Mouse (Mus musculus) erythroblast, embryonic 14.5 days (primary cell): ENCODE results near the gene Ptpdc1.

Experiments
- GATA1 ChIP-seq: IDR thresholded peaks from 2 replicates; pipeline ENCODE4 v1.6.1; 2012; ENCODE audit warnings: low read length, inconsistent platforms, mixed read lengths
- TAL1 ChIP-seq: IDR thresholded peaks from 3 replicates; pipeline ENCODE4 v1.6.1; 2012; ENCODE audit warnings: low read length, inconsistent platforms, mixed read lengths

DNA sequence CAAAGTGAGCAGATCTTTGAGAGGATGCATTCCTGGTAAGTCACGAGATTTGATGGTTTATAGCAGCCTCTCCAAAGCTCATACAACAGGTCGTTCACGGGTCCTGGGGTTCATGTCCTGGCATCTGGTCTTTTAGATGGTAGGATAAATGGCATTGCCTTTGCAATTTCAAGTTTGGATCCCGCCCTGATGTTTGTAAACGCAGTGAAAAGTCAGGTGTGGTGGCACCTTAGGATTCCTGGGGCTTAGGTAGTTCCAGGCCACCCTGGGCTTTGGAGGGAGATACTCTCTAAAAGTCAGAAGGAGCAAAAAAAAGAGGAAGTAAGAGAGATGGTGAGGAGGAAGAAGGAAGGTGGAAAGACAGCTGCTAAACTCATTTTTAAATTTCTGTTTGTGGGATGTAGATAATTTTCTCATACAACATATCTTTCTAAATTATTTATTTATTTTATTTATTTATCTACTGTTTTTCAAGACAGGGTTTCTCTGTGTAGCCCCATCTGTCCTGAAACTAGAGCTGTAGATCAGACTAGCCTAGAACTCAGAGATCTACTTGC lies 55.8 kb downstream of the Ptpdc1 start:
- TF ChIP-seq GATA1 (no peak), TAL1 (no peak)
